Mouse (Mus musculus) thymus, adult 2 months (tissue): ENCODE results near the gene Rpl35a. TPM values are rescaled to one million over a fixed set of nuclear protein-coding genes. Genes with fewer than 3 reads are reported as not detected.

Source experiments
- DNase-seq: peaks from one replicate; pipeline ENCODE4 v3.0.0; 2021
- H3K27ac ChIP-seq: fragments of 200-500 bp; 2 replicates; pipeline ENCODE4 v1.5.1; 2012; ENCODE audit warnings: low read length, control low read depth; ENCODE audit not compliant: control insufficient read depth, insufficient read depth
- H3K27me3 ChIP-seq: fragments of 200-500 bp; 2 replicates; pipeline ENCODE4 v1.6.1; 2012; ENCODE audit warnings: mild to moderate bottlenecking, low read length, moderate library complexity, mixed read lengths; ENCODE audit not compliant: control insufficient read depth, insufficient read depth
- H3K36me3 ChIP-seq: fragments of 200-500 bp; 2 replicates; pipeline ENCODE4 v1.6.1; 2012; ENCODE audit warnings: mild to moderate bottlenecking, low read length, moderate library complexity; ENCODE audit not compliant: control insufficient read depth, insufficient read depth
- H3K4me1 ChIP-seq: fragments of 200-500 bp; replicated peaks from 2 replicates; pipeline ENCODE4 v1.6.1; 2012; ENCODE audit warnings: low read length; ENCODE audit not compliant: control insufficient read depth, insufficient read depth
- H3K4me3 ChIP-seq: fragments of 200-500 bp; 2 replicates; pipeline ENCODE4 v1.5.1; 2012; ENCODE audit warnings: mild to moderate bottlenecking, low read length, control low read depth, moderate library complexity; ENCODE audit not compliant: control insufficient read depth, insufficient read depth
- CTCF ChIP-seq: fragments of 200-500 bp; IDR thresholded peaks from 2 replicates; pipeline ENCODE4 v1.5.1; 2012; ENCODE audit warnings: mild to moderate bottlenecking, control low read depth, low read length, moderate library complexity, borderline replicate concordance; ENCODE audit not compliant: control insufficient read depth, poor library complexity, insufficient read depth; ENCODE audit errors: extremely low read depth
- POLR2A ChIP-seq: fragments of 200-500 bp; IDR thresholded peaks from 2 replicates; pipeline ENCODE4 v1.6.1; 2012; ENCODE audit warnings: mild to moderate bottlenecking, low read length, control low read depth, moderate library complexity; ENCODE audit not compliant: control insufficient read depth, poor library complexity, insufficient read depth; ENCODE audit errors: extremely low read depth
- WGBS: fragments of 180-500 bp; shearing (Covaris S2); methylation state at CpG from one replicate; pipeline ENCODE4 v1.1.7; 2018; 5-methylcytosine and 5-hydroxymethylcytosine counted together
- polyA plus RNA-seq: library from polyadenylated mRNA; depleted of rRNA; stranded (reverse); fragments of >200 nt; gene quantifications from 2 replicates; pipeline ENCODE4 v1.2.3, GENCODE M21; 2012

Rpl35a gene
- polyA plus RNA-seq, 1 experiment = 393 TPM

DNA sequence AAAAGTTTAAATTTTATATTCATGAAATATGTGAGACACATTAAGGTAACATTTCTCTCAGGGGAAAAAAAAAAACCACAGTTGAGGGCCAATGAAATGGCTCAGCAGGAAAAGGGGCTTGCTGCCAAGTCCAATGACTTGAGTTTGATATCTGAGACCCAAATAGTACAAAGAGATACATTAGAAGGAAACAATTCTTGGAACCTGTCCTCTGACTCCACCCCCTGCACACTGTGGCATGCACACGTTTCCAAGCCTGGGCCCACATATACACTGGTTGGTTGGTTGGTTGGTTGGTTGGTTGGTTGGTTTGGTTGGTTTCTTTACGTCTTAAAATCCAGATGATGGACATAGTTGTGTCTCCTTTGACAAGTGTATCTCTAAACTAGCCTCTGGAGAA lies 40.3 kb upstream of the Rpl35a start:
- no peaks in the 10 kb centered on the region for H3K27me3 ChIP-seq
- peaks cover 20% of the 10 kb centered on the region for H3K36me3 ChIP-seq
- TF ChIP-seq CTCF = no peak
- TF ChIP-seq POLR2A = no peak
- H3K4me3 ChIP-seq = no peak overlapping the region
- 63% methylated on average over 2 of the region's 2 CpGs for WGBS
- no peak for DNase-seq
- no peak overlapping the region for H3K27ac ChIP-seq
- peaks cover 6% of the 10 kb centered on the region for H3K4me1 ChIP-seq

- no peak for DNase-seq
- H3K27me3 ChIP-seq = no peaks in the 10 kb centered on the region
- H3K4me3 ChIP-seq = no peak overlapping the region
- H3K27ac ChIP-seq = no peak overlapping the region
- peaks cover 16% of the 10 kb centered on the region for H3K36me3 ChIP-seq
- no peak for TF ChIP-seq CTCF
- TF ChIP-seq POLR2A = no peak
- 7% methylated on average over 5 of the region's 5 CpGs for WGBS
- H3K4me1 ChIP-seq = peaks cover 6% of the 10 kb centered on the region
Observed at GRCm38 (mm10) chr16:33017677-33018349, 38.4 kb upstream of the Rpl35a start.

DNA sequence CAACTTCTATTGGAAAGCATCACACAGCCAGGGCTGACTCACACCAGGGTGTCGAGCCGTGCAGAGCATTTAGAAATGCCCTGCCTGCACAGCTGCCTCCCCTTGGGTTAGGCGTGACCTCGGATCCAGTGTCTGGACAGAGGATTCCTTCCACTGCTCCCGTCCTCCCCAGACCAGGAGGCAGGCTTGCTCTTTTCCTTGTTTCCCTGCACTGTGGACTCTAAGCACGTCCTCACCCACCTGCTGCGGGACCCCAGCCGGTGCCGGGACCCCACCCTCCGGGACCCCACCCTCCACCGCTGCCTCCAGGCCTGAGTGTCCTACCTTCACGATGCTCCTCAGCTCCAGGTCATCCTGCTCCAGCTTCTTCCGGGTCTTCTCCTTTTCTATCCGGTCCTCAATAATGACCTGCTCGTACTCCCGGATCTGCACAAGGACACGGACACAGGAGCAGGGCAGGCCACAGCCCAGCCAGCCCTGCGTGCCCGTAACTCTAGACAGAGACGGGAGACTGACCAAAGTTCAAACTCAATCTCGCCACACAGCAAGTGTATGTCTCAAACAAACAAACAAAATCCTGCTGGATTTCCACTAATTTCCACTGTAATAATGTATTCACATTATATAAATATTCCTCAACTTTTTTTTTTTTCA lies 37.0 kb upstream of the Rpl35a start:
- Histone ChIP-seq H3K4me1 (peaks cover 6% of the 10 kb centered on the region), H3K27ac (no peak overlapping the region), H3K4me3 (no peak overlapping the region), H3K36me3 (peaks cover 2% of the 10 kb centered on the region; the same call in 1 of the 2 replicates), H3K27me3 (no peaks in the 10 kb centered on the region)
- 95% methylated on average over 21 of the region's 21 CpGs for WGBS
- DNase-seq = no peak
- TF ChIP-seq CTCF (no peak), POLR2A (no peak)

DNA sequence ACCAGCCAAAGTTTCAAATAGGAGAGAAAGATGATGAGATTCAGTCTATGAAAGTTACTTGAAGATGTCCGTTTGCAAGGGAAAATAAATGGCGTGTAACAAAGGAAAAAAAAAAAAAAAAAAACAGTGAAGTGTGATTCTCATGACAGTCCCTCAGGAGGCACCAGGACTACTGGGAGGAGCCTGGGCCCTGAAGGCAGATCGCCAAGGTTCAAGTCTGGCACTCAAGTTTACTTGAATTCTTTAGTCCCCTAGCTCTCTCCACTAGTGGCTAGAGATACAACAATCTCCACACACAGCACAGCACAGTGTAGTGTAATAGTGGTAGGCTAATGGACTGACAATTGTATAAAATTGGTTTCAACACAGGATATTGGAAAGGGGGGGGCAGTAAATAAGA lies 34.9 kb upstream of the Rpl35a start:
- WGBS = 83% methylated on average over 3 of the region's 3 CpGs
- no peak for TF ChIP-seq POLR2A
- no peak for TF ChIP-seq CTCF
- no peaks in the 10 kb centered on the region for H3K36me3 ChIP-seq
- H3K27ac ChIP-seq = no peak overlapping the region
- peaks cover 12% of the 10 kb centered on the region for H3K4me1 ChIP-seq
- no peaks in the 10 kb centered on the region for H3K27me3 ChIP-seq
- H3K4me3 ChIP-seq = no peak overlapping the region
- DNase-seq = no peak

DNA sequence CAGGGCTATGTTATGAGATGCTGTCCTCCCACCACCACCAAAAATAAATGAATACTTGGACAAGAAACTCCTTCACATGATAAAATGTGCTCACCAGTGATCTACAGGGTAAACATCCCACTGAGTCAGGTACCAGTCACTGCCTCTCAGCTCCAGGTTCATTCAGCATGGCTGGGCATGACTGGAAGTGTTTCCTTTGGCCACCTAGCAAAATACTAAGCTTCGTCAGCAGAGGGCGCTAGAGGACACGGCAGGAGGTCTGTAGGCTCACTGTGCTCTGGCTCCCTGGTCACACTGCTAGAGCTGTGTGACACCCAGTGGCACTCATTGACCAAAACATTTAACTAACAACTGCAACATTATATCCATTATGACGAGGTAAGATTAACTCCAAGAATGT lies 32.5 kb upstream of the Rpl35a start:
- 3% methylated on average over 4 of the region's 4 CpGs for WGBS
- peak; percentile 82; the same call in 1 of the 2 replicates for TF ChIP-seq CTCF
- no peak for TF ChIP-seq POLR2A
- Histone ChIP-seq H3K4me1 (peaks cover 7% of the 10 kb centered on the region), H3K27ac (no peak overlapping the region), H3K27me3 (no peaks in the 10 kb centered on the region), H3K4me3 (no peak overlapping the region), H3K36me3 (no peaks in the 10 kb centered on the region)
- peak; percentile 85 for DNase-seq

- DNase-seq = no peak
- H3K4me1 ChIP-seq = peaks cover 7% of the 10 kb centered on the region
- TF ChIP-seq POLR2A (no peak), CTCF (no peak)
- no peak overlapping the region for H3K4me3 ChIP-seq
- no peaks in the 10 kb centered on the region for H3K36me3 ChIP-seq
- no peaks in the 10 kb centered on the region for H3K27me3 ChIP-seq
- WGBS = 63% methylated on average over 8 of the region's 8 CpGs
- H3K27ac ChIP-seq = no peak overlapping the region
Observed at GRCm38 (mm10) chr16:33024456-33025104, 31.7 kb upstream of the Rpl35a start.
